Mouse (Mus musculus): Measurements from ENCODE around the gene Ctnna3. TPM values are rescaled to one million over a fixed set of nuclear protein-coding genes. Genes with fewer than 3 reads are reported as not detected.

Ctnna3 gene
- total and polyA plus RNA-seq, 2 experiments from 2014 or later, result 0.63 to 1.0 TPM

DNA sequence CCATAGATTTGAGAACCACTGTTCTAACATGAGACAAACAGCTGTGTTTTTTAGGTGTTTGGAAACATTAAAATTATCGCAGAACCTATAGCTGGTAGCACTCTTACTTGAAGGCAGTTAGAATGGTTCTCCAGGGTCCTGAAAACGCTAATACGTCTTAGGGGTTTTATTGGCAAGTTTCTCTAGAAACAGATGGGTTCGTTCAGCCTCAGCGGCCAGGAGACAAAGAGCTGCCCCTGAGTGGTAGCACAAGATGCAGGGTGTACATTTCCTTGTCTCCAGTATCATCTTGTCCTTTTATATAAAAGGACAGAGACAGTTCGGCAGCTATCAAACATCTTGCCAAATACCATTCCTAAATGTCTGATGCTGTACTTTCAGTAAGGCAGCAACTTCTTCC is 620.0 kb downstream of the Ctnna3 start:
- no peak for TF ChIP-seq CTCF (IDR thresholded peaks at IDR 0.05)
- H3K4me1 ChIP-seq (ENCODE audit: insufficient read depth, low read length), result no peaks in the 10 kb centered on the region
- H3K9me3 ChIP-seq (ENCODE audit: low read length), result no peaks in the 10 kb centered on the region
- WGBS, result 79% methylated on average over 6 of the region's 6 CpGs
- DNase-seq (ENCODE audit: low spot score), result peak; percentile 60
- no peaks in the 10 kb centered on the region for H3K27me3 ChIP-seq (ENCODE audit: insufficient read depth, low read length)
- no peaks in the 10 kb centered on the region for H3K36me3 ChIP-seq (ENCODE audit: insufficient read depth, low read length)
- no peak overlapping the region for H3K4me2 ChIP-seq (ENCODE audit: low read depth, low read length, poor library complexity, severe bottlenecking)
- no peak overlapping the region for H3K27ac ChIP-seq (ENCODE audit: low read depth, low read length)
- H3K9ac ChIP-seq (replicated peaks; ENCODE audit: low read length, poor library complexity, severe bottlenecking), result no peak overlapping the region
- no peak overlapping the region for H3K4me3 ChIP-seq (ENCODE audit: low read depth, low read length)
- ATAC-seq (ENCODE audit: low FRiP score), result no peak

- Histone ChIP-seq H3K36me3 (ENCODE audit: insufficient read depth, low read length) (no peaks in the 10 kb centered on the region), H3K27ac (ENCODE audit: low read depth, low read length) (no peak overlapping the region), H3K9me3 (ENCODE audit: low read length) (no peaks in the 10 kb centered on the region), H3K9ac (replicated peaks; ENCODE audit: low read length, poor library complexity, severe bottlenecking) (no peak overlapping the region), H3K4me2 (ENCODE audit: low read depth, low read length, poor library complexity, severe bottlenecking) (no peak overlapping the region), H3K27me3 (ENCODE audit: insufficient read depth, low read length) (no peaks in the 10 kb centered on the region), H3K4me1 (ENCODE audit: insufficient read depth, low read length) (no peaks in the 10 kb centered on the region), H3K4me3 (ENCODE audit: low read depth, low read length) (no peak overlapping the region)
- TF ChIP-seq CTCF (IDR thresholded peaks at IDR 0.05), result no peak
- no peak for ATAC-seq (ENCODE audit: low FRiP score)
- 90% methylated on average over 9 of the region's 9 CpGs for WGBS
- no peak for DNase-seq (ENCODE audit: low spot score)
Measured at GRCm38 (mm10) chr10:64063704-64064103, 633.8 kb downstream of the Ctnna3 start.

DNA sequence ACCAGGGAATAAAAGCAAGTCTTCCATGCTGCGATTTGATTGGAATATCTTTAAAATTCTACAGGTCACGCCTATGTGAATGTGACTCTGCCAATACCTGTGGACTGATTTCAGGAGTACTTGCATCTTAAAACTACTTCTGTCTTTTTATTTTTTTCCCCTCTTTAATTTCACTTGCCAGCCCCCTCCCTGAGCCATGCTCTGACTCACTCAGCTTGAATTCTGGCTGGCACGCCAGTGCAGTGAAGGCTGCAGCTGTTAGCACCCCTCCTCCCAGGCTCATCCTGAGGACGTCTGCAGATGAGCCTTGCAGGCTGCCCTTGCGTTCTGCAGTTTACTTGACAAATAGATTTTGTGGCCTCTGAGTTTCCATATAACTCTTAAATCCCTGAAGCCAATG is 646.0 kb downstream of the Ctnna3 start:
- Histone ChIP-seq H3K27me3 (ENCODE audit: insufficient read depth, low read length) (no peaks in the 10 kb centered on the region), H3K9ac (replicated peaks; ENCODE audit: low read length, poor library complexity, severe bottlenecking) (no peak overlapping the region), H3K36me3 (ENCODE audit: insufficient read depth, low read length) (no peaks in the 10 kb centered on the region), H3K9me3 (ENCODE audit: low read length) (no peaks in the 10 kb centered on the region), H3K4me3 (ENCODE audit: low read depth, low read length) (no peak overlapping the region), H3K4me2 (ENCODE audit: low read depth, low read length, poor library complexity, severe bottlenecking) (peak overlapping the region; percentile 37), H3K27ac (ENCODE audit: low read depth, low read length) (no peak overlapping the region), H3K4me1 (ENCODE audit: insufficient read depth, low read length) (0 out of 2 replicates have a peak, but pooled peaks cover 7% of the 10 kb centered on the region)
- 34% methylated on average over 5 of the region's 5 CpGs for WGBS
- ATAC-seq (ENCODE audit: low FRiP score), result 0 out of 2 replicates have a peak, but pooled peaks have one; percentile 54
- no peak for TF ChIP-seq CTCF (IDR thresholded peaks at IDR 0.05)
- peak; percentile 53 for DNase-seq (ENCODE audit: low spot score)

GRCm38 (mm10) chr10:64076410-64077052 is 646.6 kb downstream of the Ctnna3 start:
- DNase-seq (ENCODE audit: low spot score) (peak; percentile 20), ATAC-seq (ENCODE audit: low FRiP score) (no peak)
- no peak overlapping the region for H3K4me3 ChIP-seq (ENCODE audit: low read depth, low read length)
- TF ChIP-seq CTCF (IDR thresholded peaks at IDR 0.05), result no peak
- no peak overlapping the region for H3K27ac ChIP-seq (ENCODE audit: low read depth, low read length)
- WGBS, result 41% methylated on average over 10 of the region's 10 CpGs
- H3K27me3 ChIP-seq (ENCODE audit: insufficient read depth, low read length), result no peaks in the 10 kb centered on the region
- H3K4me2 ChIP-seq (ENCODE audit: low read depth, low read length, poor library complexity, severe bottlenecking), result peak overlapping the region; percentile 37
- no peaks in the 10 kb centered on the region for H3K9me3 ChIP-seq (ENCODE audit: low read length)
- H3K4me1 ChIP-seq (ENCODE audit: insufficient read depth, low read length), result 0 out of 2 replicates have a peak, but pooled peaks cover 7% of the 10 kb centered on the region
- no peaks in the 10 kb centered on the region for H3K36me3 ChIP-seq (ENCODE audit: insufficient read depth, low read length)
- H3K9ac ChIP-seq (replicated peaks; ENCODE audit: low read length, poor library complexity, severe bottlenecking), result no peak overlapping the region

DNA sequence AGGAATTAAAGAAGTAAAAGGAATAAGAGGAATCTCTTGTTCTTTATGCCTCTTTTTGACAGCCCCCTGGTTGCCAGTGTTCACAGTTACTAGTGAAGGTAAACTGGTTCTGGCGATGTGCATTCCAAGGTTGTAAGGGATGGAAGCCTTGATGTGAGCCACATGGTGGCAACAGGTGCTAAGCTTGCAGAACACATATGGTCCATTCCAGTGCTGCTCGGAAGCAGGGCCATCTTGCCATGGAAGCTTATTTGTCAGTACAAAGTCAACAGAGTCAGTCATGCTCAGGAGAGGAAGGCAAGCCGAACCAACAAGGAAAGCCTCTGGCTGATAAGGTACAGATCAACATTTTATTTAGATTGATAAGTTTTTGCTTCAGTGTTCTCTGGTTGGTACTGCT is 652.4 kb downstream of the Ctnna3 start:
- DNase-seq (ENCODE audit: low spot score), result no peak
- no peak for ATAC-seq (ENCODE audit: low FRiP score)
- H3K27me3 ChIP-seq (ENCODE audit: insufficient read depth, low read length), result no peaks in the 10 kb centered on the region
- no peaks in the 10 kb centered on the region for H3K4me1 ChIP-seq (ENCODE audit: insufficient read depth, low read length)
- 92% methylated on average over 3 of the region's 3 CpGs for WGBS
- no peaks in the 10 kb centered on the region for H3K9me3 ChIP-seq (ENCODE audit: low read length)
- no peaks in the 10 kb centered on the region for H3K36me3 ChIP-seq (ENCODE audit: insufficient read depth, low read length)
- H3K4me2 ChIP-seq (ENCODE audit: low read depth, low read length, poor library complexity, severe bottlenecking), result no peak overlapping the region
- H3K27ac ChIP-seq (ENCODE audit: low read depth, low read length), result no peak overlapping the region
- no peak for TF ChIP-seq CTCF (IDR thresholded peaks at IDR 0.05)
- no peak overlapping the region for H3K9ac ChIP-seq (replicated peaks; ENCODE audit: low read length, poor library complexity, severe bottlenecking)
- no peak overlapping the region for H3K4me3 ChIP-seq (ENCODE audit: low read depth, low read length)

DNA sequence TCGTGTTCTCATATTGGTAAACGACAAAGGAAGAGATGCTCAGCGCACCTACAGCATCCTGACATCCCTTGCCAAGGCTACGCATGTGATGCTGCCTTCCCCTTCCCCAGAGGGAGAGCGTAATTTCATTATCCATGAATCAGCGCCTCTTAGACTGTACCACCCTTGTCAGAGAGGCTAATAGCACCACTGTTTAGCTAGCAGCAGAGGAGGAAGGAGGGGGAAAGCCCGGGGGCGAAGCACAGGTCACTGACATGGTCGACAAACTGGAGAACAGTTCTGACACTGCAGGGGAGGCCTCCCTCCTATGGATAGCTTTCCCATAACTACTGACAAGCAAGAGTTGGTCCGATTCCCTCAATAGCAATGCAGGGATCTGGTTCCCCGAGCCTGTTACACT is 653.9 kb downstream of the Ctnna3 start:
- no peaks in the 10 kb centered on the region for H3K4me1 ChIP-seq (ENCODE audit: insufficient read depth, low read length)
- peaks cover 3% of the 10 kb centered on the region; the same call in 1 of the 2 replicates for H3K27me3 ChIP-seq (ENCODE audit: insufficient read depth, low read length)
- ATAC-seq (ENCODE audit: low FRiP score) (no peak), DNase-seq (ENCODE audit: low spot score) (peak; percentile 44)
- H3K4me2 ChIP-seq (ENCODE audit: low read depth, low read length, poor library complexity, severe bottlenecking), result peak overlapping the region; percentile 71
- TF ChIP-seq CTCF (IDR thresholded peaks at IDR 0.05), result no peak
- WGBS, result 47% methylated on average over 11 of the region's 11 CpGs
- H3K36me3 ChIP-seq (ENCODE audit: insufficient read depth, low read length), result no peaks in the 10 kb centered on the region
- peak overlapping the region; percentile 29 for H3K4me3 ChIP-seq (ENCODE audit: low read depth, low read length)
- H3K9me3 ChIP-seq (ENCODE audit: low read length), result no peaks in the 10 kb centered on the region
- no peak overlapping the region; the same call in 1 of the 2 replicates for H3K27ac ChIP-seq (ENCODE audit: low read depth, low read length)
- peak overlapping the region; percentile 48; the same call in 1 of the 2 replicates for H3K9ac ChIP-seq (replicated peaks; ENCODE audit: low read length, poor library complexity, severe bottlenecking)

Measured in midbrain, postnatal 0 days (tissue).